Mouse (Mus musculus) C2C12 (cell line): ENCODE data around the gene Spns1.
"Not testable (repeated sequence)": the region's sequence is repeated elsewhere in the genome, so short reads cannot be mapped to it uniquely, and the experiment has no call there.

Source experiments
- CEBPB ChIP-seq: IDR thresholded peaks from one replicate; pipeline ENCODE4 v1.6.1; 2011; ENCODE audit warnings: low read depth, mild to moderate bottlenecking, control low read depth, moderate library complexity
- CTCF ChIP-seq: IDR thresholded peaks from one replicate; pipeline ENCODE4 v1.5.1; 2011; ENCODE audit not compliant: control insufficient read depth, insufficient read depth, insufficient read length
- FOSL1 ChIP-seq: IDR thresholded peaks from one replicate; pipeline ENCODE4 v1.8.0; 2011; ENCODE audit warnings: mild to moderate bottlenecking, low read length; ENCODE audit not compliant: poor library complexity, insufficient read depth, severe bottlenecking
- MAX ChIP-seq: IDR thresholded peaks from one replicate; pipeline ENCODE4 v1.6.1; 2011; ENCODE audit warnings: mild to moderate bottlenecking, control low read depth
- MYOD1 ChIP-seq: IDR thresholded peaks from one replicate; pipeline ENCODE4 v1.6.1; 2011; ENCODE audit warnings: low read depth; ENCODE audit not compliant: control insufficient read depth, insufficient read length
- MYOG ChIP-seq: IDR thresholded peaks from one replicate; pipeline ENCODE4 v1.6.1; 2011; ENCODE audit not compliant: control insufficient read depth, insufficient read length; ENCODE audit errors: extremely low read depth
- USF1 ChIP-seq: IDR thresholded peaks from one replicate; pipeline ENCODE4 v1.6.1; 2011; ENCODE audit warnings: low read depth, mild to moderate bottlenecking, control low read depth, moderate library complexity

- not testable (repeated sequence) for TF ChIP-seq CTCF, MYOG, USF1, MYOD1, CEBPB, MAX, FOSL1
Observed at GRCm38 (mm10) chr7:126402518-126402917, 25.3 kb upstream of the Spns1 start.
